Mouse (Mus musculus) hindbrain, embryonic 16.5 days (tissue): ENCODE data around the gene Fzd4. TPM values are rescaled to one million over a fixed set of nuclear protein-coding genes. Genes with fewer than 3 reads are reported as not detected.

ENCODE experiments used
- ATAC-seq: fragments of 200-750 bp; cut with Nextera tagmentation; 2 replicates; pipeline ENCODE4 v1.8.0; 2017; ENCODE audit warnings: moderate TSS enrichment, moderate library complexity
- H3K27ac ChIP-seq: fragments of 300-500 bp; sonication (generic); 2 replicates; pipeline ENCODE4 v1.5.1; 2014; ENCODE audit warnings: low read depth, mild to moderate bottlenecking, control low read depth, low read length, moderate library complexity
- H3K27me3 ChIP-seq: fragments of 300-500 bp; sonication (generic); replicated peaks from 2 replicates; pipeline ENCODE4 v1.6.1; 2014; ENCODE audit warnings: low read length; ENCODE audit not compliant: control insufficient read depth, insufficient read depth
- H3K36me3 ChIP-seq: fragments of 300-500 bp; sonication (generic); 2 replicates; pipeline ENCODE4 v1.6.1; 2014; ENCODE audit warnings: mild to moderate bottlenecking, low read length, moderate library complexity, mixed read lengths; ENCODE audit not compliant: control insufficient read depth, insufficient read depth
- H3K4me1 ChIP-seq: fragments of 300-500 bp; sonication (generic); 2 replicates; pipeline ENCODE4 v1.6.1; 2014; ENCODE audit warnings: low read depth, low read length; ENCODE audit not compliant: control insufficient read depth, insufficient read depth
- H3K4me2 ChIP-seq: fragments of 300-500 bp; sonication (generic); 2 replicates; pipeline ENCODE4 v1.6.1; 2014; ENCODE audit warnings: mild to moderate bottlenecking, low read length, control low read depth, moderate library complexity
- H3K4me3 ChIP-seq: fragments of 300-500 bp; sonication (generic); 2 replicates; pipeline ENCODE4 v1.5.1; 2014; ENCODE audit warnings: mild to moderate bottlenecking, low read length, control low read depth, moderate library complexity
- H3K9ac ChIP-seq: fragments of 300-500 bp; sonication (generic); 2 replicates; pipeline ENCODE4 v1.6.1; 2014; ENCODE audit warnings: low read depth, mild to moderate bottlenecking, control low read depth, low read length, moderate library complexity
- H3K9me3 ChIP-seq: fragments of 300-500 bp; sonication (generic); 2 replicates; pipeline ENCODE4 v1.6.1; 2014; ENCODE audit warnings: mild to moderate bottlenecking, low read length, moderate library complexity; ENCODE audit not compliant: control insufficient read depth
- WGBS: fragments of 180-500 bp; shearing (Covaris S2); extraction: QIAGEN DNeasy Blood & Tissue Kit; methylation state at CpG from one replicate; pipeline ENCODE4 v1.1.7; 2014; 5-methylcytosine and 5-hydroxymethylcytosine counted together
- polyA plus RNA-seq: library from polyadenylated mRNA; unstranded; fragments of >200 nt; fragmentation: Nextera tagmentation; extraction: Ambion mirVana; gene quantifications from 2 replicates; pipeline ENCODE4 v1.2.1, GENCODE M21; 2015

The Fzd4 gene
- polyA plus RNA-seq, 1 experiment from 2014 or later: 2.1 TPM

- Histone ChIP-seq H3K4me3 (no peak overlapping the region), H3K4me2 (no peak overlapping the region), H3K27ac (no peak overlapping the region), H3K27me3 (no peaks in the 10 kb centered on the region), H3K4me1 (no peaks in the 10 kb centered on the region), H3K9ac (no peak overlapping the region), H3K36me3 (no peaks in the 10 kb centered on the region), H3K9me3 (no peaks in the 10 kb centered on the region)
- ATAC-seq: no peak
- 85% methylated on average over 1 of the region's 1 CpGs for WGBS
Measured at GRCm38 (mm10) chr7:89395399-89395798, 8.8 kb upstream of the Fzd4 start.

GRCm38 (mm10) chr7:89396386-89396785, 7.8 kb upstream of the Fzd4 start:
- WGBS: 73% methylated on average over 8 of the region's 8 CpGs
- no peaks in the 10 kb centered on the region for H3K27me3 ChIP-seq
- no peak overlapping the region for H3K27ac ChIP-seq
- H3K9me3 ChIP-seq: no peaks in the 10 kb centered on the region
- no peaks in the 10 kb centered on the region for H3K36me3 ChIP-seq
- no peak overlapping the region for H3K4me3 ChIP-seq
- H3K4me1 ChIP-seq: no peaks in the 10 kb centered on the region
- no peak overlapping the region for H3K4me2 ChIP-seq
- H3K9ac ChIP-seq: no peak overlapping the region
- no peak for ATAC-seq

- H3K4me1 ChIP-seq: 0 out of 2 replicates have a peak, but pooled peaks cover under 1% of the 10 kb centered on the region
- ATAC-seq: no peak
- H3K9ac ChIP-seq: no peak overlapping the region
- H3K27me3 ChIP-seq: no peaks in the 10 kb centered on the region
- no peaks in the 10 kb centered on the region for H3K9me3 ChIP-seq
- H3K36me3 ChIP-seq: no peaks in the 10 kb centered on the region
- no peak overlapping the region for H3K4me2 ChIP-seq
- no peak overlapping the region for H3K27ac ChIP-seq
- no peak overlapping the region for H3K4me3 ChIP-seq
- 85% methylated on average over 3 of the region's 3 CpGs for WGBS
Measured at GRCm38 (mm10) chr7:89397837-89398534, 6.2 kb upstream of the Fzd4 start.

- Histone ChIP-seq H3K4me1 (peaks cover 8% of the 10 kb centered on the region), H3K4me2 (no peak overlapping the region), H3K27me3 (no peaks in the 10 kb centered on the region), H3K36me3 (no peaks in the 10 kb centered on the region), H3K27ac (no peak overlapping the region), H3K9ac (no peak overlapping the region), H3K9me3 (no peaks in the 10 kb centered on the region), H3K4me3 (no peak overlapping the region)
- WGBS: 54% methylated on average over 2 of the region's 2 CpGs
- no peak for ATAC-seq
Measured at GRCm38 (mm10) chr7:89400721-89401120, 3.4 kb upstream of the Fzd4 start.

GRCm38 (mm10) chr7:89401136-89401858, 2.9 kb upstream of the Fzd4 start:
- Histone ChIP-seq H3K9me3 (no peaks in the 10 kb centered on the region), H3K27me3 (no peaks in the 10 kb centered on the region), H3K4me3 (no peak overlapping the region), H3K27ac (no peak overlapping the region), H3K9ac (no peak overlapping the region), H3K4me1 (peaks cover 8% of the 10 kb centered on the region), H3K36me3 (no peaks in the 10 kb centered on the region), H3K4me2 (no peak overlapping the region)
- ATAC-seq: no peak
- 51% methylated on average over 11 of the region's 11 CpGs for WGBS

- Histone ChIP-seq H3K4me3 (no peak overlapping the region), H3K4me1 (peaks cover 8% of the 10 kb centered on the region), H3K27ac (no peak overlapping the region), H3K27me3 (no peaks in the 10 kb centered on the region), H3K9ac (no peak overlapping the region), H3K36me3 (no peaks in the 10 kb centered on the region), H3K4me2 (no peak overlapping the region), H3K9me3 (no peaks in the 10 kb centered on the region)
- ATAC-seq: no peak
- 75% methylated on average over 3 of the region's 3 CpGs for WGBS
Measured at GRCm38 (mm10) chr7:89401936-89402335, 2.2 kb upstream of the Fzd4 start.

GRCm38 (mm10) chr7:89403053-89403972, 842 bp upstream of the Fzd4 start:
- Histone ChIP-seq H3K4me1 (peaks cover 8% of the 10 kb centered on the region), H3K36me3 (no peaks in the 10 kb centered on the region; the same call in 1 of the 2 replicates), H3K27me3 (no peaks in the 10 kb centered on the region), H3K27ac (peak overlapping the region; percentile 80), H3K9ac (peak overlapping the region; percentile 78), H3K9me3 (no peaks in the 10 kb centered on the region), H3K4me3 (peak overlapping the region; percentile 74), H3K4me2 (peak overlapping the region; percentile 97)
- peak; percentile 76 for ATAC-seq
- 5% methylated on average over 50 of the region's 52 CpGs for whole genome bisulfite sequencing

- H3K27ac ChIP-seq: peak overlapping the region; percentile 70
- H3K9ac ChIP-seq: peak overlapping the region; percentile 78
- 0% methylated on average over 35 of the region's 35 CpGs for WGBS
- ATAC-seq: no peak
- peaks cover 8% of the 10 kb centered on the region for H3K4me1 ChIP-seq
- peak overlapping the region; percentile 97 for H3K4me2 ChIP-seq
- H3K27me3 ChIP-seq: no peaks in the 10 kb centered on the region
- no peaks in the 10 kb centered on the region for H3K9me3 ChIP-seq
- peak overlapping the region; percentile 74 for H3K4me3 ChIP-seq
- H3K36me3 ChIP-seq: no peaks in the 10 kb centered on the region; the same call in 1 of the 2 replicates
Measured at GRCm38 (mm10) chr7:89404734-89405440, 732 bp downstream of the Fzd4 start.
